Mouse (Mus musculus): Measurements from ENCODE around the gene Gm10260. TPM values are rescaled to one million over a fixed set of nuclear protein-coding genes. Genes with fewer than 3 reads are reported as not detected.

Gm10260 gene
- polyA plus RNA-seq, 1 experiment from 2014 or later: 9.0 TPM

DNA sequence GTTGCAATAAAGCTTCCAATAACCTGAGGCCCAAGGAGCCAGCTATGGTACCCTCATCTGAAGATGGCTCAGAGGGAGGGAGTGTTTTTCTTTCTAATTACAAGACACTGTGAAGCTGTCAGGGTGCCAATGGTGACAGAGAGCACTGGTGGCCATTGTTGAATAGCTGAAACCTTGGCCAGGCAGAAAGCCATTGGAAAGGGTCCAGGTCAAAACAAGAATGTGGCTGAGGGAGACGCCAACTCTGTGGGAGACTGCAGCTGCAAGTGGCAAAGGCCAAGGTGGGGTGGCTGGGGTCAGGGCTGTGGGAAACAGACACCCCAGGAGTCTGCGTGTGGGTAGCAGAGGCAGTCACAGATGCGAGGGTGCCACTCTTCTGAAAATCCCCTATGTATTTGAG is 16.3 kb upstream of the Gm10260 start:
- ATAC-seq (ENCODE audit: low FRiP score, low TSS enrichment): no peak
- Histone ChIP-seq H3K4me3 (ENCODE audit: low read length) (no peak overlapping the region), H3K36me3 (ENCODE audit: control insufficient read depth, insufficient read depth, low read length) (no peaks in the 10 kb centered on the region), H3K27me3 (ENCODE audit: control insufficient read depth, insufficient read depth, low read length) (no peaks in the 10 kb centered on the region), H3K9ac (ENCODE audit: low read depth, low read length) (no peak overlapping the region), H3K4me1 (ENCODE audit: control insufficient read depth, insufficient read depth, low read length) (peaks cover 2% of the 10 kb centered on the region; the same call in 1 of the 2 replicates), H3K9me3 (ENCODE audit: control insufficient read depth, low read length) (peaks cover 4% of the 10 kb centered on the region; the same call in 1 of the 2 replicates), H3K27ac (ENCODE audit: low read depth, low read length) (no peak overlapping the region), H3K4me2 (replicated peaks; ENCODE audit: low read depth, low read length) (no peak overlapping the region)
- 45% methylated on average over 3 of the region's 3 CpGs for WGBS

DNA sequence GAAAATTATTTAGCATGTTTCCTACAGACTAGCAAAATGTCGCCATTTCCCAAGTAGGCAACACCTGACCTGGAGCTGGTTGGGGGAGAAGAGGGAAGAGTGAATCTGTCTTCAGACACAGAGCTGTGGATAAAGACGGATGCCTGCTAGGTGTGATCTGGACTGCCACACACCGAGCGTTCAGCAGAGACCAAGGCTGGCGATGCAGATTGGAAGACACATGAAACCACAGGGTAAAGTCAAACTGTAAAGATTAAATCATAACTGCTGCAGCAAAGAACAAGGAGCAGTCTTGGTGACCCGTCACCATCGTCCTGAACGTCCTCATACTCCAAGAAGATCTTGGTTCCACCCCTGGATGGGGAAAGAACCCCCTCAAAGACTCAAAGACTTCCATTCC is 15.5 kb upstream of the Gm10260 start:
- 89% methylated on average over 8 of the region's 8 CpGs for WGBS

DNA sequence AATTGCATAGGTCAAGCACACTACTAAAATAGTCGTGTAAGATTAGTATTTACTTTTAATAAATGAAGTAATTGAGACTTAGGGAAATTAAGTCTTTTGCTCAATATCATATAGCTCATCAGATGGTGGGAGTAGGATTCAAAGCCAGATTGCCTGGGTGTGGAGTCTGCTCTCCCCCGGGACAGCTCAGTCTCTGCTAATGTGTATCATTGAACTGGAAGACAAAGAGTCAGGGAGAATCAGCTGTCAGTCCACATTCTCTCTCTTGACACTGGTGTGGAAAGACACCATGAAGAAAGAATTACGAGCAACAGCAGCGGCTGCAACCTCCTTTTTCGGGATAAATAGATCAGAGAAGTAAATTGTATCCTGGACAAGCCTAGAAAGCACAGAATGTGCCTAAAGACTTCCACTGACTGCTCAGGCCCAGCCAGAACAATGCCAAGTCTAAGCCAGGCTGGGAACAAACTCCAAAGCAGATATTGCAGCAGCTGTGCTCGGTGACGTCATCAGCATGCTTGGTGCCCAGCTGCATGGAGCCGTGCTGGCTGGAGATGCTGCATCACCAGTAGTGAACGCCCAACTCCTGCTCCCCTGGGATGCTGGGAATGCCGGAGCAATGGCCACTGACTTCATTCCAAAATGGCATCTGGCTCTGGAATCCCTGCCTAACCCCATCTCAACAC is 14.5 kb upstream of the Gm10260 start:
- H3K9me3 ChIP-seq (ENCODE audit: control insufficient read depth, low read length): peaks cover 4% of the 10 kb centered on the region; the same call in 1 of the 2 replicates
- no peak for ATAC-seq (ENCODE audit: low FRiP score, low TSS enrichment)
- H3K27me3 ChIP-seq (ENCODE audit: control insufficient read depth, insufficient read depth, low read length): no peaks in the 10 kb centered on the region
- no peak overlapping the region for H3K4me3 ChIP-seq (ENCODE audit: low read length)
- H3K36me3 ChIP-seq (ENCODE audit: control insufficient read depth, insufficient read depth, low read length): no peaks in the 10 kb centered on the region
- peaks cover 2% of the 10 kb centered on the region; the same call in 1 of the 2 replicates for H3K4me1 ChIP-seq (ENCODE audit: control insufficient read depth, insufficient read depth, low read length)
- H3K27ac ChIP-seq (ENCODE audit: low read depth, low read length): no peak overlapping the region
- no peak overlapping the region for H3K9ac ChIP-seq (ENCODE audit: low read depth, low read length)
- no peak overlapping the region for H3K4me2 ChIP-seq (replicated peaks; ENCODE audit: low read depth, low read length)
- 69% methylated on average over 10 of the region's 10 CpGs for WGBS

More for the DNA sequence above, 15.5 kb upstream of the Gm10260 start:
- H3K27ac ChIP-seq (ENCODE audit: low read depth, low read length): no peak overlapping the region
- H3K4me2 ChIP-seq (replicated peaks; ENCODE audit: low read depth, low read length): no peak overlapping the region
- no peak overlapping the region for H3K9ac ChIP-seq (ENCODE audit: low read depth, low read length)
- no peak for ATAC-seq (ENCODE audit: low FRiP score, low TSS enrichment)
- H3K9me3 ChIP-seq (ENCODE audit: control insufficient read depth, low read length): peaks cover 4% of the 10 kb centered on the region; the same call in 1 of the 2 replicates
- no peaks in the 10 kb centered on the region for H3K27me3 ChIP-seq (ENCODE audit: control insufficient read depth, insufficient read depth, low read length)
- H3K4me1 ChIP-seq (ENCODE audit: control insufficient read depth, insufficient read depth, low read length): peaks cover 2% of the 10 kb centered on the region; the same call in 1 of the 2 replicates
- H3K36me3 ChIP-seq (ENCODE audit: control insufficient read depth, insufficient read depth, low read length): no peaks in the 10 kb centered on the region
- no peak overlapping the region for H3K4me3 ChIP-seq (ENCODE audit: low read length)

DNA sequence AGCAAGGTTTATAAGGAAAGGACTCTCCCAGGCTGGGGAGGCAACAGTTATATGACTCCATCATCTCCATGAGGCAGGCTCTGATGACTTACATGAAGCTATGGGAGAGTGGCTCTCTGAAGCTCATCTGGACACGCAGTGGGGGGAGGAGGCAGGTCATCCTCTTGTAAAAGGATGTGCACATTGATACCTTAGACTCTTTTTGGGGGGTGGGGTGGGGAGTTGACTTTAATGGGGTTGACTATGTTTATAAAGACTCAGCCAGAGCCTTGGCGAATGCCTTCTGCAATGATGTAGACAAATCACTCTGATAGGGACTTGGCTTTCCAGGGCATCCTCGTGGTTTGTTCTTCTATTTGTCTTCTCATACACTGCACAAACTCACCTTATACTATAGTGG is 8.8 kb upstream of the Gm10260 start:
- peaks cover 4% of the 10 kb centered on the region; the same call in 1 of the 2 replicates for H3K9me3 ChIP-seq (ENCODE audit: control insufficient read depth, low read length)
- no peaks in the 10 kb centered on the region for H3K36me3 ChIP-seq (ENCODE audit: control insufficient read depth, insufficient read depth, low read length)
- no peak overlapping the region for H3K9ac ChIP-seq (ENCODE audit: low read depth, low read length)
- peak; percentile 39; the same call in 1 of the 2 replicates for ATAC-seq (ENCODE audit: low FRiP score, low TSS enrichment)
- H3K27me3 ChIP-seq (ENCODE audit: control insufficient read depth, insufficient read depth, low read length): no peaks in the 10 kb centered on the region
- H3K4me3 ChIP-seq (ENCODE audit: low read length): no peak overlapping the region
- peak overlapping the region; percentile 55 for H3K27ac ChIP-seq (ENCODE audit: low read depth, low read length)
- WGBS: 68% methylated on average over 3 of the region's 3 CpGs
- H3K4me2 ChIP-seq (replicated peaks; ENCODE audit: low read depth, low read length): no peak overlapping the region
- peaks cover 8% of the 10 kb centered on the region; the same call in 1 of the 2 replicates for H3K4me1 ChIP-seq (ENCODE audit: control insufficient read depth, insufficient read depth, low read length)

DNA sequence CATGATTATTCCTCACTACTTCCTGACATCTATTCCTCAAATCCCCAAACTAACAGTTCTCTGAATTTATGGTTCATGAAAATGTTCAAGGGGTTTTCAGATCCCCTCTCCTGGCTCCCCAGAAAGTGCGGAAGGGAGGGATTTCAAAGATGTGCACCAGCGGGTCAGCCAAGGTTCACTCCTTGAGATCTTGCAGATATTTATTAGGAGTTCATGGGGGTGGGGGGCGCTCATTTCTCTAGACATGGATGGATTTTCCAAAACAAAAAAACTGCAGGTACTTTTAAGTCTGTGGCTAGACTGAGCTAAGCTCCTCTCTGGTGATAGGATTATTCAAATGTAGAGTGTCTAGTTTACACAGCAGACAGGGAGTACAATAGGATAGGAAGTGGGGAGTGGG is 8.4 kb upstream of the Gm10260 start:
- H3K4me3 ChIP-seq (ENCODE audit: low read length): no peak overlapping the region
- peaks cover 4% of the 10 kb centered on the region; the same call in 1 of the 2 replicates for H3K9me3 ChIP-seq (ENCODE audit: control insufficient read depth, low read length)
- peaks cover 8% of the 10 kb centered on the region; the same call in 1 of the 2 replicates for H3K4me1 ChIP-seq (ENCODE audit: control insufficient read depth, insufficient read depth, low read length)
- H3K9ac ChIP-seq (ENCODE audit: low read depth, low read length): no peak overlapping the region
- no peaks in the 10 kb centered on the region for H3K36me3 ChIP-seq (ENCODE audit: control insufficient read depth, insufficient read depth, low read length)
- H3K4me2 ChIP-seq (replicated peaks; ENCODE audit: low read depth, low read length): no peak overlapping the region
- peak; percentile 35; the same call in 1 of the 2 replicates for ATAC-seq (ENCODE audit: low FRiP score, low TSS enrichment)
- 62% methylated on average over 3 of the region's 3 CpGs for WGBS
- peak overlapping the region; percentile 55 for H3K27ac ChIP-seq (ENCODE audit: low read depth, low read length)
- H3K27me3 ChIP-seq (ENCODE audit: control insufficient read depth, insufficient read depth, low read length): no peaks in the 10 kb centered on the region

DNA sequence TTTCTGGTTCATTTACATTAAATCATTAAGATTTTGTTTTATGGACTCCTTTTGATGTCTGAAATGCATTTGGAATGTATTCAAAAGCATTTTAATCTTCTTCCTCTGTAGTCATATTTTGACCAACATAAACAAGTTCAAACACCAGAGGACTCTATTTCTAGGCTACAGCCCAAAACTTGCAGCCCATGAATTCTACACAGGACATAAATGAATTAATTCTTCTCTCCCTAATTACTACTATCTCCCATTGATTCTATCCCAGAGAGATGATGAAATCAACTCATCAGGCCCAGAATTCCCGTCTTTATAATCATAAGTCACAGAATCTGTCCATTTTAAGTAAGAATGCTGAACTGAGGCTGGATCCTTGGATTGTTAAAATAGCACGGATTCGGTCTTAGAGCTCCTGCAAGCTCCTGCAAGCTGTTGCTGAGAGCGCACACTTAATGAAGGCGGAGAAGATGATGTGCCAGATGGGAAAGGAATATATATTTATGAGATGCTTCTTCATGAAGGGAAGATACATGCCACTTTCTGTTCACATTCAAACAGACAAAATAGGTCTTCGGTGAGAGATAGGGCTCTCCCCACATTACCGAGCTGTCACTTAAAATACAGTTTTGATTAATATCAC is 7.7 kb upstream of the Gm10260 start:
- H3K9ac ChIP-seq (ENCODE audit: low read depth, low read length): no peak overlapping the region
- H3K4me2 ChIP-seq (replicated peaks; ENCODE audit: low read depth, low read length): no peak overlapping the region
- H3K4me3 ChIP-seq (ENCODE audit: low read length): no peak overlapping the region
- no peaks in the 10 kb centered on the region for H3K27me3 ChIP-seq (ENCODE audit: control insufficient read depth, insufficient read depth, low read length)
- H3K9me3 ChIP-seq (ENCODE audit: control insufficient read depth, low read length): peaks cover 4% of the 10 kb centered on the region; the same call in 1 of the 2 replicates
- H3K36me3 ChIP-seq (ENCODE audit: control insufficient read depth, insufficient read depth, low read length): no peaks in the 10 kb centered on the region
- no peak for ATAC-seq (ENCODE audit: low FRiP score, low TSS enrichment)
- no peak overlapping the region; the same call in 1 of the 2 replicates for H3K27ac ChIP-seq (ENCODE audit: low read depth, low read length)
- WGBS: 75% methylated on average over 7 of the region's 7 CpGs
- peaks cover 10% of the 10 kb centered on the region; the same call in 1 of the 2 replicates for H3K4me1 ChIP-seq (ENCODE audit: control insufficient read depth, insufficient read depth, low read length)

DNA sequence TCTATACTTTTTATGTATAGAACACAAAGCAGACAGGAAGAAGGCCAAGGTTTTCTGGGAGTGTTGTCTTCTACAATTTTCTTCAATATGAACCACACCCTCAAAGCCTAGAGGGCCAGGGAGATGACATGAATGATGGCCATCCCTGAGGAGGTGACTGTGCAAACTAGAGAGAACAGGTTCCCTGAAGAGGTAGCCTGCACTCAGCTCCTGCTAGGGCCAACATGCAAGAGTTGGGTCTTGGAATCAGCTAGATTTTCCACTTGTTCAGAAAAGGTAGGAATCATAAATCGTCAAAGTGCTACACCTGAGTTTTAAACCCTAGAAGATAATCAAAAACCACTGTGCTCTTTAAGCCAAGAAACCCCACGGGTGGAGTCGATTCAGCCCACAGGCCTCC is 6.2 kb upstream of the Gm10260 start:
- no peak overlapping the region for H3K4me3 ChIP-seq (ENCODE audit: low read length)
- H3K4me1 ChIP-seq (ENCODE audit: control insufficient read depth, insufficient read depth, low read length): peaks cover 10% of the 10 kb centered on the region; the same call in 1 of the 2 replicates
- ATAC-seq (ENCODE audit: low FRiP score, low TSS enrichment): no peak
- H3K9me3 ChIP-seq (ENCODE audit: control insufficient read depth, low read length): no peaks in the 10 kb centered on the region
- 88% methylated on average over 3 of the region's 3 CpGs for WGBS
- H3K9ac ChIP-seq (ENCODE audit: low read depth, low read length): no peak overlapping the region
- no peaks in the 10 kb centered on the region for H3K36me3 ChIP-seq (ENCODE audit: control insufficient read depth, insufficient read depth, low read length)
- no peak overlapping the region for H3K4me2 ChIP-seq (replicated peaks; ENCODE audit: low read depth, low read length)
- no peaks in the 10 kb centered on the region for H3K27me3 ChIP-seq (ENCODE audit: control insufficient read depth, insufficient read depth, low read length)
- no peak overlapping the region for H3K27ac ChIP-seq (ENCODE audit: low read depth, low read length)

DNA sequence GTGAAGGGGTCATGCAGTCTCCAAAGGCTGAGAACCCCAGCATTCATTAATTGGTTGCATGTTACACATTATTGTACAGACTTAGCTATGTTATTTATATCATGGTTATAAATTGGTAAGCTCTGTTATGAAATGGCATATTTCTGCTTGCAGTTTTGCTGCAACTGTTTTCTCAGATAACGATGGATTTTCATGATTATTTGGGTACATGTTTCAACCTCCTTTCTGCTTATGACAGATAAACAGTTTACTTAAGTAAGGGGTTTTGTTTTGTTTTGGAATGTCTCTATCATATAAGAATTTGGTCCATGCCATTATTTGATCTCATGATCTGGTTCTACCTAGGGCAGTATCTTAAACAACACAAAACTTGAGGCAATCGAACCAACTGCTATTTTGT is 5.5 kb upstream of the Gm10260 start:
- WGBS: 82% methylated on average over 2 of the region's 2 CpGs
- no peak overlapping the region for H3K27ac ChIP-seq (ENCODE audit: low read depth, low read length)
- H3K4me1 ChIP-seq (ENCODE audit: control insufficient read depth, insufficient read depth, low read length): peaks cover 10% of the 10 kb centered on the region; the same call in 1 of the 2 replicates
- H3K4me3 ChIP-seq (ENCODE audit: low read length): no peak overlapping the region
- no peak for ATAC-seq (ENCODE audit: low FRiP score, low TSS enrichment)
- no peaks in the 10 kb centered on the region for H3K9me3 ChIP-seq (ENCODE audit: control insufficient read depth, low read length)
- no peak overlapping the region for H3K4me2 ChIP-seq (replicated peaks; ENCODE audit: low read depth, low read length)
- no peak overlapping the region for H3K9ac ChIP-seq (ENCODE audit: low read depth, low read length)
- no peaks in the 10 kb centered on the region for H3K27me3 ChIP-seq (ENCODE audit: control insufficient read depth, insufficient read depth, low read length)
- H3K36me3 ChIP-seq (ENCODE audit: control insufficient read depth, insufficient read depth, low read length): no peaks in the 10 kb centered on the region

DNA sequence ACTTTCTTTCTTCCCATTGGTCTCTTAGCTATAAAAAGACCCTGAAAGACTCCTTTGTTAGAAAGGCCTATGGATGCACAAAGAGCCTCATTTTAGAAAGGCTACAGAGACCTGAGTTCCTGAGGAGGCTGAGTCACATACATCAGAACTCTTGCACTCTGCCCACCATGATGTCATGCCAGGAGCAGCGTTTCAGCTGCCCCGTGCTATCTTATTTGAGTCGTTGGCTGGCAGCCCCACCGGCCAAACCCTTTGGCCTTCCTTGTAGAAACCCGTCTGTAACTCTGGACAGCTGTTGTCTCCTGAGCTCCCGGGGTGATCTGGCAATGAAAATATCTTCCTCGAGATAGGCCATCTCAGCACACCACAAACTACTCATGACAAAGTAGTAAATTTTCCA is 3.6 kb upstream of the Gm10260 start:
- Histone ChIP-seq H3K27ac (ENCODE audit: low read depth, low read length) (0 out of 2 replicates have a peak overlapping the region, but pooled peaks have one; percentile 30), H3K4me1 (ENCODE audit: control insufficient read depth, insufficient read depth, low read length) (peaks cover 5% of the 10 kb centered on the region; the same call in 1 of the 2 replicates), H3K27me3 (ENCODE audit: control insufficient read depth, insufficient read depth, low read length) (no peaks in the 10 kb centered on the region), H3K4me2 (replicated peaks; ENCODE audit: low read depth, low read length) (no peak overlapping the region), H3K4me3 (ENCODE audit: low read length) (no peak overlapping the region), H3K9me3 (ENCODE audit: control insufficient read depth, low read length) (no peaks in the 10 kb centered on the region), H3K9ac (ENCODE audit: low read depth, low read length) (no peak overlapping the region), H3K36me3 (ENCODE audit: control insufficient read depth, insufficient read depth, low read length) (no peaks in the 10 kb centered on the region)
- ATAC-seq (ENCODE audit: low FRiP score, low TSS enrichment): no peak
- WGBS: 78% methylated on average over 7 of the region's 7 CpGs
